Mouse (Mus musculus) erythroid progenitor cell, adult 5-6 weeks (primary cell): ENCODE measurements around the gene Nt5c2. TPM values are rescaled to one million over a fixed set of nuclear protein-coding genes. Genes with fewer than 3 reads are reported as not detected.

ENCODE experiments used
- ATAC-seq: replicated peaks from 2 replicates; pipeline ENCODE4 v1.8.0; 2016; ENCODE audit warnings: moderate number of reproducible peaks, mild to moderate bottlenecking, moderate TSS enrichment, inconsistent platforms; ENCODE audit not compliant: poor library complexity, low FRiP score, severe bottlenecking
- total RNA-seq, 2 experiments: library from RNA; stranded (forward) in 1 of 2; stranded (reverse) in 1 of 2; fragments of 150-400 nt in 1 of 2; fragments of 186-747, 209-891 nt in 1 of 2; gene quantifications; 2 replicates each; pipeline versions ENCODE4 v1.2.3 to v1.2.4; 2015 to 2017; ENCODE audit warnings: low replicate concordance in 2 of 2

Gene Nt5c2
- total RNA-seq, 2 experiments from 2014 or later: 26.4 to 47.9 TPM

GRCm38 (mm10) chr19:46970121-46970729, 44.7 kb downstream of the Nt5c2 start:
- no peak for ATAC-seq

GRCm38 (mm10) chr19:46969286-46969985, 45.5 kb downstream of the Nt5c2 start:
- ATAC-seq: no peak

- ATAC-seq: 0 out of 2 replicates have a peak, but pooled peaks have one; percentile 23
These were observed 46.1 kb downstream of the Nt5c2 start for GRCm38 (mm10) chr19:46968833-46969232.

- no peak for ATAC-seq
These were observed 47.1 kb downstream of the Nt5c2 start for GRCm38 (mm10) chr19:46967861-46968260.

GRCm38 (mm10) chr19:46966330-46966729, 48.6 kb downstream of the Nt5c2 start:
- no peak for ATAC-seq

- ATAC-seq: no peak
These were observed 49.5 kb downstream of the Nt5c2 start for GRCm38 (mm10) chr19:46965496-46965895.

- no peak for ATAC-seq
These were observed 50.6 kb downstream of the Nt5c2 start for GRCm38 (mm10) chr19:46964353-46964752.

GRCm38 (mm10) chr19:46963440-46963839, 51.5 kb downstream of the Nt5c2 start:
- no peak for ATAC-seq

- no peak for ATAC-seq
These were observed 52.1 kb downstream of the Nt5c2 start for GRCm38 (mm10) chr19:46962841-46963240.

- peak; percentile 81 for ATAC-seq
These were observed 52.7 kb downstream of the Nt5c2 start for GRCm38 (mm10) chr19:46962171-46962772.

GRCm38 (mm10) chr19:46961652-46962051, 53.3 kb downstream of the Nt5c2 start:
- ATAC-seq: peak; percentile 67

GRCm38 (mm10) chr19:46961047-46961651, 53.8 kb downstream of the Nt5c2 start:
- no peak for ATAC-seq

- ATAC-seq: no peak
These were observed 54.6 kb downstream of the Nt5c2 start for GRCm38 (mm10) chr19:46960101-46961046.

GRCm38 (mm10) chr19:46959536-46959935, 55.4 kb downstream of the Nt5c2 start:
- ATAC-seq: no peak

GRCm38 (mm10) chr19:46958566-46958965, 56.4 kb downstream of the Nt5c2 start:
- no peak for ATAC-seq

- ATAC-seq: no peak
These were observed 57.0 kb downstream of the Nt5c2 start for GRCm38 (mm10) chr19:46957971-46958370.

- ATAC-seq: peak; percentile 26
These were observed 58.0 kb downstream of the Nt5c2 start for GRCm38 (mm10) chr19:46957001-46957400.

GRCm38 (mm10) chr19:46956410-46956809, 58.5 kb downstream of the Nt5c2 start:
- no peak for ATAC-seq

GRCm38 (mm10) chr19:46955630-46956029, 59.3 kb downstream of the Nt5c2 start:
- no peak for ATAC-seq

- ATAC-seq: no peak
These were observed 61.4 kb downstream of the Nt5c2 start for GRCm38 (mm10) chr19:46953536-46953935.
